Mouse (Mus musculus) brown adipose tissue, adult 24 weeks (tissue): ENCODE results near the gene Oas1c. TPM values are rescaled to one million over a fixed set of nuclear protein-coding genes. Genes with fewer than 3 reads are reported as not detected.
A peak's percentile ranks its signal among the peaks of the same experiment; 100 is the strongest.
"Not testable (repeated sequence)": the region's sequence is repeated elsewhere in the genome, so short reads cannot be mapped to it uniquely, and the experiment has no call there.

Experiments used
- H3K27ac ChIP-seq: fragments of 200-500 bp; replicated peaks from 2 replicates; pipeline ENCODE4 v1.5.1; 2012; ENCODE audit warnings: low read depth, mild to moderate bottlenecking, low read length
- H3K4me1 ChIP-seq: fragments of 200-500 bp; 2 replicates; pipeline ENCODE4 v1.6.1; 2012; ENCODE audit warnings: low read length, mixed read lengths; ENCODE audit not compliant: control insufficient read depth, insufficient read depth, insufficient read length
- H3K4me3 ChIP-seq: fragments of 200-500 bp; 2 replicates; pipeline ENCODE4 v1.5.1; 2012; ENCODE audit warnings: low read depth, mild to moderate bottlenecking, low read length, moderate library complexity; ENCODE audit not compliant: insufficient read depth
- polyA plus RNA-seq: library from polyadenylated mRNA; stranded (reverse); fragments of >200 nt; gene quantifications from 2 replicates; pipeline ENCODE4 v1.2.4, GENCODE M21; 2012; ENCODE audit not compliant: missing spikeins, insufficient read depth, insufficient read length

The Oas1c gene
- polyA plus RNA-seq, 1 experiment, result 0.87 TPM

DNA sequence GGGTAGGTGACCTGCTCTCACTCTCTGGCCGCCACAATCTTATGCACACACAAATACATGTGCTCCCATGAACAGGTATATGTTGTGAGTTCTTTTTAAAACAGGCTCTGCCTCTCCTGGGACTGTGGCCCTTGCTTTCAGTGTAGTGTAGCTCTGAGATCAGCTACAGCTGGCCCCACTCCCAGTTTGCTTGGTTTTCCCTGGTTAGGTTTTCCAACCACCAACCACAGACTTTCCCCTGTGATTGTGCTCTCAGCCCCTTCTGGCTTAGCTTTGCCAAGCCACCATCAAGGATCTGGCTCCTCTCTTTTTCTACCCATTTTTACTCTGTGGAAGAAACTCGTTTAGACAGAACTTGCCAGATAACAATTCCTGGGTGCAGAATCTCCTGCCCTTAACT lies 8.7 kb downstream of the Oas1c start:
- no peak overlapping the region for H3K27ac ChIP-seq
- H3K4me1 ChIP-seq, result no peaks in the 10 kb centered on the region
- no peak overlapping the region for H3K4me3 ChIP-seq

GRCm38 (mm10) chr5:120798943-120799342 lies 13.4 kb downstream of the Oas1c start:
- H3K4me1 ChIP-seq, H3K27ac ChIP-seq: not testable (repeated sequence)

GRCm38 (mm10) chr5:120798147-120798546 lies 14.2 kb downstream of the Oas1c start:
- H3K4me1 ChIP-seq, H3K27ac ChIP-seq, H3K4me3 ChIP-seq: not testable (repeated sequence)

More at GRCm38 (mm10) chr5:120798943-120799342, 13.4 kb downstream of the Oas1c start:
- H3K4me3 ChIP-seq, result not testable (repeated sequence)

GRCm38 (mm10) chr5:120795480-120796034 lies 16.8 kb downstream of the Oas1c start, which contains the start of gene Oas1e:
Oas1e (minus strand) TSS chr5:120795530.
- not testable (repeated sequence) for H3K27ac ChIP-seq, H3K4me1 ChIP-seq, H3K4me3 ChIP-seq

DNA sequence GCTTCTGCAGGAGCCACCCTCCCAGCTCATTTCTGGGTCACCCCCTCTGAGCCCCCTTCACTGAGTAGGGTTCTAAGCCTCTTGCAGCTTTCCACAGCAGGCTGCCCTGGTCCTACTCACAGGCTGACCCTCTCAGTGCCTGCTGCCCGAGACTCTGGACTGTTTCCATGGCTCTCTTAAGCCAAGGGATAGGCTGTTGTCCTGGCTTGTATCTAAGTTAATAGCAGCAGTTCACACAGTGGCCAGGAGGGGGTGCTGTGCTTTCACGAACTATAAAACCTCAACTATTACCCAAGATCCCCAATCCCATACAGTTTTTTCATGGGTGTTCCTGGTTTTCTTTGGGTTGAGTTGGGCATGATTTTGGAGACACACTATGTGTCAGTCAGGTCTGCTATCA lies 19.3 kb downstream of the Oas1c start:
- no peaks in the 10 kb centered on the region for H3K4me1 ChIP-seq
- no peak overlapping the region for H3K27ac ChIP-seq
- H3K4me3 ChIP-seq, result no peak overlapping the region

GRCm38 (mm10) chr5:120787042-120787441 lies 25.3 kb downstream of the Oas1c start:
- Histone ChIP-seq H3K27ac (no peak overlapping the region), H3K4me3 (no peak overlapping the region), H3K4me1 (no peaks in the 10 kb centered on the region)

DNA sequence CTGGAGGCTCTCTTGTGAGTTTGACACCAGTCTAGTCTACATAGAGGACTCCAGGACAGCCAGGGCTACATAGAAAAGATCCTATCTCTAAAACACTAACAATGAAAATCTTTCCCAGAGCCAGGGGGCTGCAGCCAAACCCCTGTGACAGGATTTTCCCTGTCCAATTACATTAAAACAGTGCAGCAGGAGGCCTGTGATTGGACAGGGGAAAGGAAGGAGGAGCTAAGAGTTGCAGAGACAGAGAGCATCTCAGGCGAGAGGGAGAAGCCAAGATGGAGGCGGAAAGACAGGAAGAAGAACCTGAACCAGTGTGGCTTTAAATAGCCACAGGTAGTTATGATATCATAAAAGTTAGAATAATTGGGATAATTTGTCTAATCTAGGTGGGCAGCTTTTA lies 29.9 kb downstream of the Oas1c start:
- Histone ChIP-seq H3K4me1 (no peaks in the 10 kb centered on the region), H3K4me3 (no peak overlapping the region), H3K27ac (no peak overlapping the region)

DNA sequence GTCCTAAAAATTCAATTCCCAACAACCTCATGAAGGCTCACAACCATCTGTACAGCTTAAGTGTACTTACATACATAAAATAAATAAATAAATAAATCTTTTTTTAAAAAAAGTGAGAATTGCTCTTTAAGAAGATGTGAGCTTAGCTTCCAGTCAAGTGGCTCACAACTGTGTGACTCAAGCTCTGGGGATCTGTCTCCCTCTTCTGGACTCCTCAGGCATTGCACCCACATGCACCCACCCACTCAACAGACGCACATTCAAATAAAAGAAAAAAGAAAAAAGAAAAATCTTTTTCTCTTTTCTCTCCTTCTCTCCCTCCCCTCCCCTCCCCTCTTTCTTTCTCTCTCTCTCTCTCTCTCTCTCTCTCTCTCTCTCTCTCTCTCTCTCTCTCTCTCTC lies 30.7 kb downstream of the Oas1c start:
- H3K27ac ChIP-seq, result no peak overlapping the region
- no peak overlapping the region for H3K4me3 ChIP-seq
- no peaks in the 10 kb centered on the region for H3K4me1 ChIP-seq

DNA sequence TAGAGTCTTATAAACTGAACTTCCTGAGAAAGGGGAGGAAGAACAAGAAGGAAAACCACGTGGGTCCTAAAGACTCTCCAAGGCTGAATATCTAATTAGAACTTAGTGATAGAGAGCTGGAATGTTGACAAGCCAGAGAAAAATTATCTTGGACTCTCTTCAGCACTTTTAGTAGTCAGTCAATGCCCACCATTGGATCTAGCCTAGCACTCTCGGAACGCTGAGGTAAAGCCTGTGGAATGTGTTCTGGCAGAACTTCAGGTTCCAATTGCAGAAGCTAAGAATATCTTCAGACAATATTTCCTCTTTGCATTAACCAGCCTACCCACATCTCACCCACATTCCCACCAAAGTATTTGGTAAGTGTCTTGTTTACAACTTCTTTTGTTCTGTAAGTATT lies 32.4 kb downstream of the Oas1c start:
- H3K27ac ChIP-seq, result no peak overlapping the region

GRCm38 (mm10) chr5:120778941-120779340 lies 33.4 kb downstream of the Oas1c start:
- H3K4me1 ChIP-seq, result no peaks in the 10 kb centered on the region
- no peak overlapping the region for H3K27ac ChIP-seq
- no peak overlapping the region for H3K4me3 ChIP-seq

More for the DNA sequence above, 32.4 kb downstream of the Oas1c start:
- H3K4me3 ChIP-seq, result no peak overlapping the region
- H3K4me1 ChIP-seq, result no peaks in the 10 kb centered on the region

DNA sequence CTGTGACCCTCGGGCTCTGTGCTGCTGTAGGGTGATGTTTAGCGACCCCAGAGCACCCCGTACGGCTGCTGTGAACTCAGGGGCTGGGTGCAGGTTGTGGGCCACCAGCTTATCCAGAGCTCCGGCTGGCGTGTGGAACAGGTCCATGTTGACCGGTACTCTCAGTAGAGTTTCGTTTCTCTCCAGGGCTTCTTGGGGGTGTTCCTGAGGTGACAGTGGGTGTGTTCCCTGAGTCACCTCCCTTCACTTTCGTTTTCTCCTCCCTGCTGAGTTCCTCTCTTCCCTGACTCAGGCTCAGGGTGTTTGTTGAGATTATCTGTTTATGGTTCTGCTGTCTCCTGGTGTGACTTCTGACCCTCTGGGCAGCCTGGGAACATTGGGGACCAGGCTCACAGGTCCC lies 34.8 kb downstream of the Oas1c start, which contains the start of gene Oas3:
Gene Oas3 (minus strand): TSS at position 184 of the 400 bp plus-strand sequence.
- H3K27ac ChIP-seq, result no peak within 1 kb of the TSS
- no peaks in the 10 kb centered on the region for H3K4me1 ChIP-seq
- peak within 1 kb of the TSS; percentile 16; the same call in 1 of the 2 replicates for H3K4me3 ChIP-seq

DNA sequence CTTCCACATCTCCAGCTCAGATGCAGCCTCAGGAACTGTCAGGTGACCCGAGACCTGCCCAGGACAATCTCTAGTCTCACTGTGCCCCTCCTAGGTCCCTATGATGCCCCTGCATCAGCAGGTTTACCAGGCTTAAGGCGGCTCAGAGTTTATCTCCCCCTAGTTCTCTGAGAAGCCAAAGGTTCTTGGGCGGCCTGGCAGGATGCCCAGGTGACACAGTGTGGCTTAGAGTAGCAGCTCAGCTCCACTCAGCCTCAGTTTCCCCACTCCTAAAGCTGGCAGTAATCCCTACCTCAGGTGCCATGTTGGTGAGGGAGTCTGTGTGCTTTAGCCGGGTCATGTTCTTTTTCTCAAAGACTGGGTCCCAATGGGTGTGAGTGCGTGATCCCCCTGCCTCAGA lies 35.5 kb downstream of the Oas1c start:
- H3K4me3 ChIP-seq, result no peak overlapping the region
- H3K27ac ChIP-seq, result no peak overlapping the region
- H3K4me1 ChIP-seq, result no peaks in the 10 kb centered on the region

- H3K4me3 ChIP-seq, result no peak overlapping the region
- H3K4me1 ChIP-seq, result no peaks in the 10 kb centered on the region
- H3K27ac ChIP-seq, result no peak overlapping the region
Observed at GRCm38 (mm10) chr5:120775287-120775985, 36.9 kb downstream of the Oas1c start.

DNA sequence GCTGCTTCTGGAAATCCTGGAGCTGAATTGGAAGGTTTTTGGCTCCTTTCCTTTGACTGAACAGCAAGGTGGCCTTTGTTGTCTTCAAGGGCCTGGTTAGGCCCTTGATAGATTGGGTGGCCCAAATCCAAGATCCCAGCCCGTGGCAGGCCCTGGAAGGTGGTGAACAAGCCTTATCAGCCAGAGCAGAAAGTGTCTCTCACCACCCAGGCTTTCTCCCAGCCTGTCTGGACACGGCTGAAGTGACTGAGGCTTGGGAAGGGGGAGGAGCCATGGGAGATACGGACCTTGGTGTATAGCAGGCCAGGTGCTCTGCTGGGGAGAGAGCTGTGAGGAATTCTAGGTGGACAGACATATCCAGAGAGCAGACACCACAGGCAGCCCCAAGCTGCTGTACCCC lies 42.9 kb downstream of the Oas1c start:
- H3K4me3 ChIP-seq, result no peak overlapping the region
- no peak overlapping the region for H3K27ac ChIP-seq
- no peaks in the 10 kb centered on the region for H3K4me1 ChIP-seq

DNA sequence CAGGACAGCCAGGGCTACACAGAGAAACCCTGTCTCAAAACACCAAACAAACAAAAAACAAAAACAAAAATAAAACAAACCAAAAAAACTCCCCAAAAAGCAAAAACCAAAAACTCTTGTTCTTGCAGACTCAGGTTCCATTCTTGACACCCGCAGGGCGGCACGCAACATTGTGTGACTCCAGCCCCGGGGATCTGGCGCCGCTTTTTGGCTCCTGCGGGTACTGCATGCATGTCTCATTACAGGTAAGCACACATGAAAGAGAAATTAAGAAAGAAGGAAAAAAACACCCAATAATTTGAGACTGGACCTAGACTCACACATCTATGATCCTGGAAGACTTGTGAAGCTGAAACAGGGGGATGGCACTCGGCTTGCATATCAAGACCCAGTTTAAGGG lies 47.3 kb downstream of the Oas1c start:
- no peaks in the 10 kb centered on the region for H3K4me1 ChIP-seq
- H3K4me3 ChIP-seq, result no peak overlapping the region
- no peak overlapping the region for H3K27ac ChIP-seq

DNA sequence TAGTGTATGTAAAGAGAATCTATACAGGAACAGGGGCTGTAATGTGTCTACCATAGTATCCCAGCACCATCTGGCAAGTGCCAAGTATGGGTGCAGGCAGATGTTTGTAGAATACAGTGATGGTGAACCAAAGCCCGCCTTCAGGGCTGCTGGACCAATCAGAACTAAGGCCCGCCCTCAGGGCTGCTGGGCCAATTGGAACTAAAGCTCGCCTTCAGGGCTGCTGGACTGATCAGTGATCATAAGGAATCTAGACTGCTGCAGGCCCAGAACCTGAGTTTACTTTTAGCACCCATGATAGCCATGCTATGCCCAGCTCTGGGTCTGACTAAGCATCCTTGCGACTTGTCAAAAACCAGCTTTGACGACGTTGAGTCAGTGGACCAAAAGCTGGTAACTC lies 50.4 kb downstream of the Oas1c start:
- Histone ChIP-seq H3K4me3 (no peak overlapping the region), H3K4me1 (no peaks in the 10 kb centered on the region), H3K27ac (no peak overlapping the region)
